Mouse (Mus musculus): ENCODE data around the gene Sema7a. TPM values are rescaled to one million over a fixed set of nuclear protein-coding genes. Genes with fewer than 3 reads are reported as not detected.

Sema7a gene
- total RNA-seq, 1 experiment, result 7.5 TPM

DNA sequence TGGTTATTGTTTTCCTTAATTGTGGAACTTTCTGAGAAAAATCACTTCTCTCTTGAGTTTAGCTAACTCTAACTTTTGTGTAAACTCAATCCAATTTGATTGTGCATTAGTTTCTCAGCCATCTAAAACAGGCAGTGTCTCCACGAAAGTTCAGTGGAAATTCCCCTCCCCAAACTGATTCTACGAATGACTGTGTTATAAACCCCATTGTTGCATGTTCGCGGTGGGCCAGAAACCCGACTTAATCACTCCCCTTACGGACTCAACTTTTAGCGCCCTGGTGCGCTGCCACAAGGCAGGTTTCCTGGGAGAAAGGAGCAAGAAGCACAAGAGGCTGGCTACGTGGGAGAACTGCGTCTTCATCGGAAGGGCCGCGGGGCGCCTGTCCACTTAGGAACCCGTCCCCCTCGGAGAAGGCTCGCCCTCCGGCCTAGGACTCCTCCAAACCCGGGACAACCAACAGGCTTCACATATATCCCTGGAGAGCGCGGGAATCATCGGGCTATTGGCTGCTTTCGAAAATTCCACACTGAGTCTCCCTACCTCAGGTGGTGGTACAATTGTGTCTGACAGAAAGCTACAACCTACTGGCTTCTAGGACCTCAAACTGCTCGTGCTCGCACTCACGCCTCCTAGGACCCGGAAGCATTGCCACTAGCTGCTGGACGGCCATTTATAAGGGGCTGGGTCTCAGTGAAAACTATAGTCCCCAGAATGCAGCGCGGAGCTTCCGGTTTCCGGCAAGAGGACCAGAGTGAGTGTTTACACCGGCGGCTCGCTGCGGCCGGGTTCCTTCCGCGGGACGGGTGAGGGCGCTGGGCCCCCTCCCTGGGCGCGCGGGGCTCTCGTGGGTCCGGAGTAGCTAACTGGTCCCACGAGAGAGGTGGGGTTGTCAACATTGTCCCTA, 29.4 kb upstream of the Sema7a start, which contains the start of gene Ubl7:
TSS of gene Ubl7 (plus strand) at position 726 of the 907 bp plus-strand sequence.
- no peak for TF ChIP-seq ZNF384 (IDR thresholded peaks at IDR 0.05; ENCODE audit: low read depth, low read length)
- TF ChIP-seq HCFC1 (IDR thresholded peaks at IDR 0.05; ENCODE audit: borderline replicate concordance, insufficient read depth, low read length), result peak; percentile 89
- DNase-seq (ENCODE audit: low read depth, low spot score), result peak; percentile 79
- no peaks in the 10 kb centered on the region for H3K9me3 ChIP-seq (ENCODE audit: control insufficient read depth, insufficient read depth, low read depth, low read length)
- H3K27ac ChIP-seq (ENCODE audit: insufficient read depth, low read depth, low read length, poor library complexity, severe bottlenecking), result peak within 1 kb of the TSS; percentile 56
- peak within 1 kb of the TSS; percentile 89 for H3K9ac ChIP-seq (ENCODE audit: insufficient read depth, low read depth, low read length, poor library complexity, severe bottlenecking)
- H3K4me1 ChIP-seq (ENCODE audit: control insufficient read depth in 2 of 2, insufficient read depth in 2 of 2, low read length in 2 of 2, poor library complexity in 1 of 2), result no peaks in the 10 kb centered on the region; a peak in 1 of 4 replicates
- in situ Hi-C loops (cut with MboI; ENCODE audit: low sequenced_read_pairs in 2 of 2, unreplicated experiment in 2 of 2), result no loop called here
- peak within 1 kb of the TSS; percentile 86 to 99 for H3K4me3 ChIP-seq (ENCODE audit: insufficient read depth in 1 of 2, low read depth in 1 of 2, low read length in 2 of 2, poor library complexity in 1 of 2, severe bottlenecking in 1 of 2)
- H3K36me3 ChIP-seq (ENCODE audit: control insufficient read depth, insufficient read depth, low read length, poor library complexity, severe bottlenecking), result peaks cover 2% of the 10 kb centered on the region; the same call in 1 of the 2 replicates

DNA sequence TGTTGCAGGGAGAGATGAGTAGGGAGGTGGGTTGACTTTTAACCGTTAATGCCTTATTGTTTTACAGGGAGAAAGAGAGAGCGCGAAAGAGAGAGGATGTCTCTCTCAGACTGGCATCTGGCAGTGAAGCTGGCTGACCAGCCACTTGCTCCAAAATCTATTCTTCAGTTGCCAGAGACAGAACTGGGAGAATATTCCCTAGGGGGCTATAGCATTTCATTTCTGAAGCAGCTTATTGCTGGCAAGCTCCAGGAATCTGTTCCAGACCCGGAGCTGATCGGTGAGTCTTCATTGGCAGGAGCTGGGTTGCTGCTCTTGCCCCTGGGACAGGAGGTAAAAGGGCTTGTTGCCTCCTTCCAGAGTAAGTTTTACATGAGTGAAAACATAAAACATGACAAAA, 27.3 kb upstream of the Sema7a start:
- Histone ChIP-seq H3K4me1 (ENCODE audit: control insufficient read depth in 2 of 2, insufficient read depth in 2 of 2, low read length in 2 of 2, poor library complexity in 1 of 2) (no peaks in the 10 kb centered on the region; a peak in 1 of 4 replicates), H3K9me3 (ENCODE audit: control insufficient read depth, insufficient read depth, low read depth, low read length) (no peaks in the 10 kb centered on the region), H3K27ac (ENCODE audit: insufficient read depth, low read depth, low read length, poor library complexity, severe bottlenecking) (no peak overlapping the region), H3K4me3 (ENCODE audit: insufficient read depth in 1 of 2, low read depth in 1 of 2, low read length in 2 of 2, poor library complexity in 1 of 2, severe bottlenecking in 1 of 2) (no peak overlapping the region), H3K9ac (ENCODE audit: insufficient read depth, low read depth, low read length, poor library complexity, severe bottlenecking) (no peak overlapping the region), H3K36me3 (ENCODE audit: control insufficient read depth, insufficient read depth, low read length, poor library complexity, severe bottlenecking) (peaks cover 2% of the 10 kb centered on the region; the same call in 1 of the 2 replicates)
- in situ Hi-C loops (cut with MboI; ENCODE audit: low sequenced_read_pairs in 2 of 2, unreplicated experiment in 2 of 2), result no loop called here
- TF ChIP-seq CHD2 (IDR thresholded peaks at IDR 0.05; ENCODE audit: low read depth, low read length) (no peak), ZC3H11A (IDR thresholded peaks at IDR 0.05; ENCODE audit: borderline replicate concordance, low read depth, low read length) (no peak), MAFK (IDR thresholded peaks at IDR 0.05; ENCODE audit: insufficient read depth, low read depth, low read length) (no peak), HCFC1 (IDR thresholded peaks at IDR 0.05; ENCODE audit: borderline replicate concordance, insufficient read depth, low read length) (no peak), ZNF384 (IDR thresholded peaks at IDR 0.05; ENCODE audit: low read depth, low read length) (no peak)
- DNase-seq (ENCODE audit: low read depth, low spot score), result no peak

- Histone ChIP-seq H3K9me3 (ENCODE audit: control insufficient read depth, insufficient read depth, low read depth, low read length) (no peaks in the 10 kb centered on the region), H3K9ac (ENCODE audit: insufficient read depth, low read depth, low read length, poor library complexity, severe bottlenecking) (no peak overlapping the region), H3K4me1 (ENCODE audit: control insufficient read depth in 2 of 2, insufficient read depth in 2 of 2, low read length in 2 of 2, poor library complexity in 1 of 2) (peaks cover 0 to 12% of the 10 kb centered on the region in 2 experiments; a peak in 3 of 4 replicates), H3K4me3 (ENCODE audit: insufficient read depth in 1 of 2, low read depth in 1 of 2, low read length in 2 of 2, poor library complexity in 1 of 2, severe bottlenecking in 1 of 2) (no peak overlapping the region), H3K27ac (ENCODE audit: insufficient read depth, low read depth, low read length, poor library complexity, severe bottlenecking) (no peak overlapping the region), H3K36me3 (ENCODE audit: control insufficient read depth, insufficient read depth, low read length, poor library complexity, severe bottlenecking) (peaks cover 25% of the 10 kb centered on the region)
- TF ChIP-seq HCFC1 (IDR thresholded peaks at IDR 0.05; ENCODE audit: borderline replicate concordance, insufficient read depth, low read length) (no peak), ZNF384 (IDR thresholded peaks at IDR 0.05; ENCODE audit: low read depth, low read length) (no peak), CHD2 (IDR thresholded peaks at IDR 0.05; ENCODE audit: low read depth, low read length) (no peak), ZC3H11A (IDR thresholded peaks at IDR 0.05; ENCODE audit: borderline replicate concordance, low read depth, low read length) (no peak), MAFK (IDR thresholded peaks at IDR 0.05; ENCODE audit: insufficient read depth, low read depth, low read length) (no peak)
- in situ Hi-C loops (cut with MboI; ENCODE audit: low sequenced_read_pairs in 2 of 2, unreplicated experiment in 2 of 2), result no loop called here
- no peak for DNase-seq (ENCODE audit: low read depth, low spot score)
These were observed 18.3 kb upstream of the Sema7a start for GRCm38 (mm10) chr9:57921491-57922060.

GRCm38 (mm10) chr9:57922381-57922780, 17.5 kb upstream of the Sema7a start:
- DNase-seq (ENCODE audit: low read depth, low spot score), result no peak
- TF ChIP-seq MAFK (IDR thresholded peaks at IDR 0.05; ENCODE audit: insufficient read depth, low read depth, low read length) (no peak), ZNF384 (IDR thresholded peaks at IDR 0.05; ENCODE audit: low read depth, low read length) (no peak), HCFC1 (IDR thresholded peaks at IDR 0.05; ENCODE audit: borderline replicate concordance, insufficient read depth, low read length) (no peak), CHD2 (IDR thresholded peaks at IDR 0.05; ENCODE audit: low read depth, low read length) (no peak), ZC3H11A (IDR thresholded peaks at IDR 0.05; ENCODE audit: borderline replicate concordance, low read depth, low read length) (no peak)
- Histone ChIP-seq H3K9ac (ENCODE audit: insufficient read depth, low read depth, low read length, poor library complexity, severe bottlenecking) (no peak overlapping the region), H3K27ac (ENCODE audit: insufficient read depth, low read depth, low read length, poor library complexity, severe bottlenecking) (no peak overlapping the region), H3K4me3 (ENCODE audit: insufficient read depth in 1 of 2, low read depth in 1 of 2, low read length in 2 of 2, poor library complexity in 1 of 2, severe bottlenecking in 1 of 2) (no peak overlapping the region), H3K9me3 (ENCODE audit: control insufficient read depth, insufficient read depth, low read depth, low read length) (no peaks in the 10 kb centered on the region), H3K4me1 (ENCODE audit: control insufficient read depth in 2 of 2, insufficient read depth in 2 of 2, low read length in 2 of 2, poor library complexity in 1 of 2) (peaks cover 0 to 12% of the 10 kb centered on the region in 2 experiments; a peak in 3 of 4 replicates), H3K36me3 (ENCODE audit: control insufficient read depth, insufficient read depth, low read length, poor library complexity, severe bottlenecking) (peaks cover 27% of the 10 kb centered on the region)
- in situ Hi-C loops (cut with MboI; ENCODE audit: low sequenced_read_pairs in 2 of 2, unreplicated experiment in 2 of 2), result no loop called here

Measured in ES-E14 (cell line).